Mouse (Mus musculus): ENCODE data around the gene Dkk2. TPM values are rescaled to one million over a fixed set of nuclear protein-coding genes. Genes with fewer than 3 reads are reported as not detected.

Gene Dkk2
- polyA plus RNA-seq, 1 experiment from 2014 or later: 6.6 TPM

DNA sequence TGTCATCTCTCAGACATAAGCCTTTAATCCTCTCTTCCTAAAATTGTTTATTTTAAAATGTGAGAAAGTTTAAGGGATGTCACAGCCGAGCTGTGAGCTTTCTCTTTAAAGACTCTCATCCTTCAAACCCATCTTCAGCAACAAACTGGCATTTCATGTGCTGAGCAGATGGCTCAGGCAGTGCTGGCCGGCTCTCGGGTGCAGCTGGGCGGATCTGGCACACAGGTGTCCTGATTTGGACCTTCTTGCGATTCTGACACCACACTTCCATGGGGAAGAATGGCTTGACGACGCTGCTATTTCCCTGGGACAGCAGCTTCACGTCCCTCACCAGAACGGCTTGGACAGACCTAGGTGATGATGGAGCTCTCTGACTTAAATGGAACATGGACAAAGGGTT, 17.9 kb downstream of the Dkk2 start:
- Histone ChIP-seq H3K9me3 (ENCODE audit: control insufficient read depth, low read length) (no peaks in the 10 kb centered on the region), H3K27me3 (ENCODE audit: control insufficient read depth, insufficient read depth, low read length) (no peaks in the 10 kb centered on the region), H3K36me3 (ENCODE audit: control insufficient read depth, insufficient read depth, low read length) (no peaks in the 10 kb centered on the region), H3K4me3 (ENCODE audit: low read depth, low read length) (no peak overlapping the region), H3K27ac (ENCODE audit: low read depth, low read length) (no peak overlapping the region), H3K9ac (ENCODE audit: low read length) (no peak overlapping the region), H3K4me2 (ENCODE audit: low read depth) (no peak overlapping the region), H3K4me1 (ENCODE audit: control insufficient read depth, insufficient read depth, low read length) (no peaks in the 10 kb centered on the region)
- ATAC-seq (ENCODE audit: insufficient read depth, low FRiP score, low TSS enrichment): no peak
- WGBS: 44% methylated on average over 9 of the region's 9 CpGs
- no peak for DNase-seq (ENCODE audit: low spot score)

DNA sequence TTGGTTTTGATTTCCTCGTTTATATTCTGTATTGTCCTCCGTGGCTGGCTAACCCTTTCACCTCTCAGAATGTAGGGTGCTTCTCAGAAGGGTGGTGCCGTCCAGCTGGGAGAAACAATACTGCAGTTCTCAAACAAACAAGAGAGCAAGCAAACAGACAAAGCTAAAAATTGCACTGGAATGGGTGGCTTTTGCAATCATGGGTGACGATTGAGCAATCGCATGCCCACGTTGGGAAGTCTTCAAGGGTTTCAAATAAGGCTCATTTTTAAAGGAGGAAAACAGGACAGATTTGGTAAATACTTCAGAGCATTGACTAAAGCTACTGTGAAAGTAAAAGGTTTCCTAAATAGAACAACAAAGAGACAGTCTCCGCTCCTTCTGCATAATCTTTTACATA, 18.4 kb downstream of the Dkk2 start:
- Histone ChIP-seq H3K4me3 (ENCODE audit: low read depth, low read length) (no peak overlapping the region), H3K9ac (ENCODE audit: low read length) (no peak overlapping the region), H3K4me2 (ENCODE audit: low read depth) (no peak overlapping the region), H3K36me3 (ENCODE audit: control insufficient read depth, insufficient read depth, low read length) (no peaks in the 10 kb centered on the region), H3K27me3 (ENCODE audit: control insufficient read depth, insufficient read depth, low read length) (no peaks in the 10 kb centered on the region), H3K27ac (ENCODE audit: low read depth, low read length) (no peak overlapping the region), H3K4me1 (ENCODE audit: control insufficient read depth, insufficient read depth, low read length) (no peaks in the 10 kb centered on the region), H3K9me3 (ENCODE audit: control insufficient read depth, low read length) (no peaks in the 10 kb centered on the region)
- 53% methylated on average over 7 of the region's 7 CpGs for WGBS
- no peak for ATAC-seq (ENCODE audit: insufficient read depth, low FRiP score, low TSS enrichment)
- DNase-seq (ENCODE audit: low spot score): no peak

DNA sequence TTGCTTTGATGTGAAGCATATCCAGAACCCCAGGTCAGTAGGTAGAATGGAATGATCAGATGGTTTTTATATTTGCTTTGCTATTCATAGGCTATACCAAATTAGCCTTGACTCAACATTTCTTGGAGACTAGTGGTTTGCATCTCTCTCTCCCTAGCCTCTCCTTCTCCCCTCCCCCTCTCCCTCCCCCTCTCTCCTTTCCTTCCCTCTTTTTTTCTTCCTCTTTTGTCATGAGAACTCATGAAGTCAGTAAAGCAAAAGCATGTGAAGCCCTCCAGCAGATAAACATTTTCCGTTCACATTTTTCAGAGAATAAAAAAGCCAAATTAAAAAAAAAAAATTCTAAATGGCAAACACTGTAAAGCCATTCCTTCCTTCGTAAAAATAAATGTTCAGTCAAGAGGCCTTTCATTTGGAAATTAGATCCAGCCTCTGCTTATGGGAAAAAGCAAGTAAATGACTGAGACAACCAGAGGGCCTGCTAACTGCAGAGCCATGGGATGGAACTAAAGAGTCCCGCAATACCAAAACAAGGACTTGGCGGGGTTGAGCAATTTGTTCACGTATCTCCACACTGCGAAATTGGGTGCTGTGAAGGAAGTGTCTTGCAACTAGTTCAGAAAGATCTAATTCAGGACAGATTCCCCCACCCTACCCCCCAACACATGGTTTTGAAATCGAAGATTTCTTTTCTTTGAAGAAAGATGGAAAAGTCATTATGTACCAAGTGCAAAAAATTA, 30.9 kb downstream of the Dkk2 start:
- no peak overlapping the region for H3K27ac ChIP-seq (ENCODE audit: low read depth, low read length)
- H3K36me3 ChIP-seq (ENCODE audit: control insufficient read depth, insufficient read depth, low read length): no peaks in the 10 kb centered on the region
- DNase-seq (ENCODE audit: low spot score) (no peak), ATAC-seq (ENCODE audit: insufficient read depth, low FRiP score, low TSS enrichment) (no peak)
- 81% methylated on average over 7 of the region's 7 CpGs for WGBS
- H3K9ac ChIP-seq (ENCODE audit: low read length): no peak overlapping the region
- H3K27me3 ChIP-seq (ENCODE audit: control insufficient read depth, insufficient read depth, low read length): no peaks in the 10 kb centered on the region
- no peak overlapping the region for H3K4me2 ChIP-seq (ENCODE audit: low read depth)
- no peaks in the 10 kb centered on the region for H3K4me1 ChIP-seq (ENCODE audit: control insufficient read depth, insufficient read depth, low read length)
- no peak overlapping the region for H3K4me3 ChIP-seq (ENCODE audit: low read depth, low read length)
- no peaks in the 10 kb centered on the region for H3K9me3 ChIP-seq (ENCODE audit: control insufficient read depth, low read length)

- WGBS: 66% methylated on average over 5 of the region's 5 CpGs
- H3K4me2 ChIP-seq (ENCODE audit: low read depth): no peak overlapping the region
- no peaks in the 10 kb centered on the region for H3K4me1 ChIP-seq (ENCODE audit: control insufficient read depth, insufficient read depth, low read length)
- DNase-seq (ENCODE audit: low spot score) (no peak), ATAC-seq (ENCODE audit: insufficient read depth, low FRiP score, low TSS enrichment) (no peak)
- no peak overlapping the region for H3K9ac ChIP-seq (ENCODE audit: low read length)
- no peaks in the 10 kb centered on the region for H3K36me3 ChIP-seq (ENCODE audit: control insufficient read depth, insufficient read depth, low read length)
- no peaks in the 10 kb centered on the region for H3K27me3 ChIP-seq (ENCODE audit: control insufficient read depth, insufficient read depth, low read length)
- no peaks in the 10 kb centered on the region for H3K9me3 ChIP-seq (ENCODE audit: control insufficient read depth, low read length)
- H3K27ac ChIP-seq (ENCODE audit: low read depth, low read length): no peak overlapping the region
- no peak overlapping the region for H3K4me3 ChIP-seq (ENCODE audit: low read depth, low read length)
Observed at GRCm38 (mm10) chr3:132121344-132121743, 36.3 kb downstream of the Dkk2 start.

- no peak overlapping the region for H3K4me2 ChIP-seq (ENCODE audit: low read depth)
- no peaks in the 10 kb centered on the region for H3K27me3 ChIP-seq (ENCODE audit: control insufficient read depth, insufficient read depth, low read length)
- no peaks in the 10 kb centered on the region for H3K9me3 ChIP-seq (ENCODE audit: control insufficient read depth, low read length)
- no peak overlapping the region for H3K4me3 ChIP-seq (ENCODE audit: low read depth, low read length)
- no peak for DNase-seq (ENCODE audit: low spot score)
- H3K4me1 ChIP-seq (ENCODE audit: control insufficient read depth, insufficient read depth, low read length): no peaks in the 10 kb centered on the region
- ATAC-seq (ENCODE audit: insufficient read depth, low FRiP score, low TSS enrichment): no peak
- no peak overlapping the region for H3K9ac ChIP-seq (ENCODE audit: low read length)
- 51% methylated on average over 4 of the region's 4 CpGs for WGBS
- no peaks in the 10 kb centered on the region for H3K36me3 ChIP-seq (ENCODE audit: control insufficient read depth, insufficient read depth, low read length)
- no peak overlapping the region for H3K27ac ChIP-seq (ENCODE audit: low read depth, low read length)
Observed at GRCm38 (mm10) chr3:132122581-132122980, 37.5 kb downstream of the Dkk2 start.

DNA sequence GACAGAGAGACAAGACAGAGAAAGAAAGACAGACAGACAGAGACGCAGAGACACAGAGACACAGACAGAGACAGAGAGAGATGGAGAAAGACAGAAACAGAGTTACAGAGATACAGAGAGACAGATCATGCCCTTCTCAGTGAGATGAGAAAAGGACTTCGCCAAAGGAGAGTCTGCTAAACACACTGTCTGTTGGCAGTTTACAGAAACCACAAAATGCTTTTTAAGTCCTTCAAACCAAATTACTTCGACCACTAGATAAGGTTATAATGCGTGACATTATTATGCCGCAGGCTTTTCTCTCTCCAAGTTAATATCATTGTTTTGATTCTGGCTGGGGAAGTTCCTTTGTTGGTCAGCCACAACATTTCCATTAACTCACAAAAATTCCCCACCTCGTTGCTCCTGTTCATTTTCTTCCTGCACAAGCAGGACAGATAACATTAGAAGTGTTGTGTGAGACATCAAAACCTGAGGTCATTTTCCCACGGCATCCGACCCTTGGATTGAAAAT, 40.2 kb downstream of the Dkk2 start:
- Histone ChIP-seq H3K4me3 (ENCODE audit: low read depth, low read length) (no peak overlapping the region), H3K4me1 (ENCODE audit: control insufficient read depth, insufficient read depth, low read length) (no peaks in the 10 kb centered on the region), H3K27me3 (ENCODE audit: control insufficient read depth, insufficient read depth, low read length) (no peaks in the 10 kb centered on the region), H3K36me3 (ENCODE audit: control insufficient read depth, insufficient read depth, low read length) (no peaks in the 10 kb centered on the region), H3K27ac (ENCODE audit: low read depth, low read length) (no peak overlapping the region), H3K9ac (ENCODE audit: low read length) (no peak overlapping the region), H3K4me2 (ENCODE audit: low read depth) (no peak overlapping the region), H3K9me3 (ENCODE audit: control insufficient read depth, low read length) (no peaks in the 10 kb centered on the region)
- DNase-seq (ENCODE audit: low spot score) (no peak), ATAC-seq (ENCODE audit: insufficient read depth, low FRiP score, low TSS enrichment) (no peak)
- 86% methylated on average over 8 of the region's 8 CpGs for WGBS

- ATAC-seq (ENCODE audit: insufficient read depth, low FRiP score, low TSS enrichment) (no peak), DNase-seq (ENCODE audit: low spot score) (no peak)
- Histone ChIP-seq H3K27ac (ENCODE audit: low read depth, low read length) (no peak overlapping the region), H3K9ac (ENCODE audit: low read length) (no peak overlapping the region), H3K36me3 (ENCODE audit: control insufficient read depth, insufficient read depth, low read length) (no peaks in the 10 kb centered on the region), H3K4me1 (ENCODE audit: control insufficient read depth, insufficient read depth, low read length) (no peaks in the 10 kb centered on the region), H3K4me2 (ENCODE audit: low read depth) (no peak overlapping the region), H3K27me3 (ENCODE audit: control insufficient read depth, insufficient read depth, low read length) (no peaks in the 10 kb centered on the region), H3K9me3 (ENCODE audit: control insufficient read depth, low read length) (no peaks in the 10 kb centered on the region), H3K4me3 (ENCODE audit: low read depth, low read length) (no peak overlapping the region)
- 80% methylated on average over 1 of the region's 1 CpGs for WGBS
Observed at GRCm38 (mm10) chr3:132129730-132130274, 44.7 kb downstream of the Dkk2 start.

DNA sequence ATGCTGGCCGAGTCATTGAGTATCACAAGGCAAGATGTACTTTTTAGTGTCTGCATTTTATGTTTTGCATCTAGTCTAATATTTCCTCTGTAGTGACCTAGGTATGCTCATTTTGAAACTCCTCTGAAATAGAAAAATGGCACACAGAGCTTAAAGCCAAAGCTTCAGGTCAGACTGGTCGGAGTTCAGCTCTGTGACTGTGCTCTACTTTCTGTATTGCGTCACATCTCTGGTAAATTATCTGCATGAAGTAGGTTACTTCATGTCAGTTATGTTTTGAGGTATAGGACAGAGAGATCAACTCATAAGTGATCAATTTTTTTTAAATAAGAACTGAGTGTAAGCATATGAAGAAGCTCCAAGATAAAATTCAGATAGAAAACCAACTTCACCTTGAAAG, 45.7 kb downstream of the Dkk2 start:
- DNase-seq (ENCODE audit: low spot score): no peak
- Histone ChIP-seq H3K27me3 (ENCODE audit: control insufficient read depth, insufficient read depth, low read length) (no peaks in the 10 kb centered on the region), H3K4me1 (ENCODE audit: control insufficient read depth, insufficient read depth, low read length) (no peaks in the 10 kb centered on the region), H3K4me2 (ENCODE audit: low read depth) (no peak overlapping the region), H3K9me3 (ENCODE audit: control insufficient read depth, low read length) (no peaks in the 10 kb centered on the region), H3K27ac (ENCODE audit: low read depth, low read length) (no peak overlapping the region), H3K36me3 (ENCODE audit: control insufficient read depth, insufficient read depth, low read length) (no peaks in the 10 kb centered on the region), H3K4me3 (ENCODE audit: low read depth, low read length) (no peak overlapping the region), H3K9ac (ENCODE audit: low read length) (no peak overlapping the region)
- no peak for ATAC-seq (ENCODE audit: insufficient read depth, low FRiP score, low TSS enrichment)
- WGBS: 70% methylated on average over 3 of the region's 3 CpGs

- no peak overlapping the region for H3K4me3 ChIP-seq (ENCODE audit: low read depth, low read length)
- WGBS: 79% methylated on average over 4 of the region's 4 CpGs
- no peak overlapping the region for H3K9ac ChIP-seq (ENCODE audit: low read length)
- no peaks in the 10 kb centered on the region for H3K9me3 ChIP-seq (ENCODE audit: control insufficient read depth, low read length)
- no peaks in the 10 kb centered on the region for H3K36me3 ChIP-seq (ENCODE audit: control insufficient read depth, insufficient read depth, low read length)
- ATAC-seq (ENCODE audit: insufficient read depth, low FRiP score, low TSS enrichment): no peak
- H3K27me3 ChIP-seq (ENCODE audit: control insufficient read depth, insufficient read depth, low read length): no peaks in the 10 kb centered on the region
- no peaks in the 10 kb centered on the region for H3K4me1 ChIP-seq (ENCODE audit: control insufficient read depth, insufficient read depth, low read length)
- no peak for DNase-seq (ENCODE audit: low spot score)
- no peak overlapping the region for H3K27ac ChIP-seq (ENCODE audit: low read depth, low read length)
- no peak overlapping the region for H3K4me2 ChIP-seq (ENCODE audit: low read depth)
Observed at GRCm38 (mm10) chr3:132131939-132132338, 46.8 kb downstream of the Dkk2 start.

Data from neural tube, embryonic 11.5 days (tissue).